Mouse (Mus musculus): ENCODE data around the gene Clic4.

Clic4 gene

DNA sequence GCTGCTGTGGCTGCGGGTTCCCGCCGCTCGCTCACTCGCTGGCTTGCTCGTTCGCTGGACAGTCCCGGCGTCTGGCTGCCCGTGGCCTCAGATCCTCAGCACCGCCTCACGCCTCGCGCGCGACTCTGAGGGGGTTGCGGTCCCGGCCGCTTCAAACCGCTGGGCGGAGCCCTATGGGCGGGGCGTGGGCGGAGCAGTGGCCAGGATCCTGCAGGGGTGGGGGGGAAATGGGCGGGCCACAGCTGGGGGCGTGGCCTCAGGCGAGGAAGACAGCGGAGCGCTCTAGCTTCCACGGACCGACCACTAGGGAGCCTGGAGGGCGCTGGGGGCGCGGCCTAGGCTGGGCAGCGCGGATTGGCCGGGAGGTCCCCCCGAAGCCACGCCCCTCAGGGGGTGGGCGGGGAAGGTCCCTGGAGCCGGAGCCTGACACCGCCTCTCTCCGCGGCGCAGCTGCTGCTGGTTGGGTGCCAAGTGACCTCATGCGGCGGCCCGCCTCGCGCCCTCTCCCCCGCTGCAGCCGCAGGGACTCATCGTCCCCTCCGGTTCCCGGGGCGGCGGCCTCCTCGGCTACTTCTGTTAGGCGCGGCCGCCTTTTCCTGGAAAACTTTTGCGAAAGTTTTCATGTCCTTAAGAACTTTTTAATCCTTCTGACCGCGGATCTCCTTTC lies at the start of gene Clic4:
Gene Clic4, minus strand, starts transcription at position 175 of the 667 bp plus-strand sequence.
- DNase-seq (ENCODE audit: low spot score), result peak; percentile 99

DNA sequence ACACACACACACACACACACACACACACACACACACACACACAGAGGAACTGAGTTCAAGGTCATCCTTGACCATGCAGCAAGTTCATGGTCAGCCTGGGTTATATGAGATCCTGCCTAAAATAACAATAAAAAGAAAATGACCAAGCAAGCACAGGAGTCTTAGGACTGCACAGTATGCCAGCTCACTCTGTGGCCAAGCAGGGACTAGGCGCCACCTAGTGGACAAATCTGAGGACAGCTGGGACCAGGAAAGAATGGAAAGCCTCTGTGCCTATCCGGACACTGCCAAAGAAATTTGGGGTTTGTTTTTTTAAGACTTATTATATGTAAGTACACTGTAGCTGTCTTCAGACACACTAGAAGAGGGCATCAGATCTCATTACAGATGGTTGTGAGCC lies 45.4 kb upstream of the Clic4 start:
- DNase-seq (ENCODE audit: low spot score), result peak; percentile 90

DNA sequence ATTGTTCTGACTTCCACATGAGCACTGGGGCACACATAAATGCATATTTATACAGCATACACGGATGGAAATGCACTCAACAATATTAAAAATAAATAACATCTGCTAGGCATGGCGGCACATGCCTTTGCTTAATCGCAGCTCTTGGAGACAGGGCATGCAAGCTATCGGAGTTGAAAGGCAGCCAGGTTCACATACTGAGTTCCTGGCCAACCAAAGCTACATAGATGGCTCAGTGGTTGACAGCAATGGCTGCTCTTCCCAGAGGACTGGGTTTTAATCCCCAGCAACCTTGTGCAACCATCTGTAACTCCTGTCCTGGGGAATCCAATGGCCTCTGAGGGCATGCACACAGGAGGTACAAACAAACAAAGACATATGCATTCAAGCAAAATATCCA lies 44.9 kb upstream of the Clic4 start:
- no peak for DNase-seq (ENCODE audit: low spot score)

DNA sequence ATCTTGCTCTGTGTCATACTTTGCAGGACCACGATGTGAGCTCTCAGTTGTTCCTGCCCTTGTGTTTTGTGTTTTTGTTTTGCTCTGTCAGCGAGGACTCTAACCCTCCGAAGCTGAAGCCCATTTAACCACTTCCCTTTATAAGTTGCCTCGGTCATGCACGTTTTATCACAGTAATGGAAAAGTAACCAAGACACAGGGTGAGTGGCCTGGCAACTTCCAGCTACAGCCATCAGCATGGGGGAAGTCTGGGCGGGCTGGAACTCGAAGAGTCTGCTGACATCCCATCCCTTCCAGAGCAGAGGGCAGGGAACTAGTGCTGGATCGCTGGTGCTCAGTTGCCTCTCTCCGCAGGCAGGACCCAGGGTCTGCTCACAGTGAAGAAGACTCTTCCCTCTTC lies 42.7 kb upstream of the Clic4 start:
- DNase-seq (ENCODE audit: low spot score), result no peak

DNA sequence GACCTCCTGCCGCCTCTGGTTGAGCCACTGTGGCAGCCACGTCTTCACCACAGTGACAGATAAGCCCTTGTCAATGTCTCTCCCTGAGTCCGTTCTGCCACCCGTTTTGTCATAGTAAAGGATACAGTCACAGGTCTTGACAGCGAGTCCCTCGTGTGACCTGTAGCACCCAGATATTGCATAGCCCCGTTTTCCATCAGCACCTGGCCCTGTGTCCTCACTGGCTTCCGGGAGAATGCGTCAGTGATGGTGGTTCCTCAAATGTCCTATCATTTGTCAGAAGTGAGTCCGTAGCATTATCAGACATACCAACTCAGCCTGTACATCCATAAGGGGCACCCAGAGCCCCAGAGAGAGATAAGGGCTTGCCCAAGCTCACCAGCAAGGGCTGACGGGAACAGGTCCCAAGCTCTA lies 41.8 kb upstream of the Clic4 start:
- no peak for DNase-seq (ENCODE audit: low spot score)

DNA sequence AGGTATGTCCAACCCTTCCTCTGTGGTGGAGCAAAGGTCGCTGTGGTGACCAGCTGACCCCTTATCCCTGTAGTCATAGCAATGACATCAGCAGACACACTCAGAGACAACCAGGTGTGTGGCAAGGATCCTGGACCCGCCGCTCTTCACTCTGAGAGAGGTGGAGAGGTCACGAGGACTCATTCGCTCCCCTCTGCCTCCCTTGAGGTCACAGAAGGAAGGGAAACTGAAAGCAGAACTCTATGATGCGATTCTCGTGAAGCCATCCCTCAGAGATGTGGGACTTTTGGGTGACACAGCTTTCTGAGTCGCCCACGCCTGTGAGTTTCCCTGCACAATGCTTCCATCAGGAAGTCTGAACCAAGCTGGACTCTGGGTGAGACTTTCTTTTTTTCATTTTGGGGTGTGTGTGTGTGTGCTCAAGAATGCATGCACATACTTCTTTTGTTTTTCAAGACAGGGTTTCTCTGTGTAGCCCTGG lies 41.2 kb upstream of the Clic4 start:
- DNase-seq (ENCODE audit: low spot score), result no peak

DNA sequence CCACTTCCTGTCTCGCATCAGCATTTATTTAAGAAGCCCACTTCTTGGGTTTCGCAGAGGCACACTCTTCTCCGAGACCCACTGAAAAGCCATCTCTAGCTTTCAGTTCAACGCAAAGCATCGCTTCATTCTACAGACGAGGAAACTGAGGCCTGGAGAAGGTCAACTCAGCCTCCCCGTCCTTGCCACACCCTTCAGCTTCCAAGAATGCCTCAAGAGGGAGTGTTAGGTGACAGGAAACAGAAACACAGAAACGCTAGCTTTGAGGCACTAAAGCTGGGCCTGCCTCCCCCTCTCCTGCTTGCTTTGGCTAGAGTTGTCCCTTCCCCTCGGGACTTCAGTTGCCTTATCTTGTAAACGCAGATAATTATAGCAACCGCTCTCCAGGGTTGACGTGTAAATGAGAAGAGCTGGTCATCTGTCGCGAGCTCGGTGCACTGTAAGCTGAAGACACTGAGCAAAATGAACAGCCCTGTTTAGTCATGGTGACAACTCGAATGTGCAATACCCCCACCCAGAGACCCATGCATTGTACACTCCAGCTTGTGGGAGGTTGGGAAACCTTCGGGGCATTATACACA lies 40.6 kb upstream of the Clic4 start:
- DNase-seq (ENCODE audit: low spot score), result no peak

DNA sequence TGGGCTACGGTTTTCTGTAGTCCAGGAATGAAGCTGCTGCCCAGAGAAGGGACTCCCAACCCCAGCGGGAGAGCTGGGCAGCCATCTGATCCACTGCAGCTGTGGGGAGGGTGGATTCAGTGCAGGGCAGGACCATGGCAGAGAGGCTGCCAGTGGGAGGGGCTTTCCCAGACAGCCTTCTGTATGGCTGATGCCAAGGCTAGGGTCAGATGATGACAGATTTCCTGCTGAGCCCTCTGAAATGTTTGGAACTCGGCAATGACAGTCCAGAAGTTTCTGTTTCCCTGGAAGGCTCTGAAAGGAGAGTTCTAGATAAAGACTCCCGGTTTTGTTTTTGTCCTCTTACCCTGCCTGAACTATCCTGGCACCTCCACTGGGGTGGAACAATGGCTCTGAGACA lies 40.1 kb upstream of the Clic4 start:
- no peak for DNase-seq (ENCODE audit: low spot score)

DNA sequence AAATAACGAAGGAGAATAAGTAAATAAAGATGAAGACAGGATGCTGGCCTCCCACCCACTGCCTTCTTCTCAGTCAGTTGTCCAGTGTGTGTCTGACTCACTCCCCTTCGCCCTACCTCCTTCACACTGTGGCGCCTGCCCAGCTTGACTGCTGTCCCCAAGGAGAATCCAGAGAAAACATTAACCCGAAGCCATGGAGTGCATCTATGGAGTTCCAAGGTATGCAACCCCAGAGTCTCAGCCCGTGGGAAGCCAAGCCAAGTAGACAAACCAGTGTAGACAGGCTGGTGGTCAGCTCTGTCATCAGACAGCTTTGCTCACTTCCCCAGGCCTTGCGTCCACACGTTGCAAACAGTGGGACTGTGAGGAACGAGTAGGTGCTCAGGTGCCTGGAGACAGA lies 37.8 kb upstream of the Clic4 start:
- no peak for DNase-seq (ENCODE audit: low spot score)

DNA sequence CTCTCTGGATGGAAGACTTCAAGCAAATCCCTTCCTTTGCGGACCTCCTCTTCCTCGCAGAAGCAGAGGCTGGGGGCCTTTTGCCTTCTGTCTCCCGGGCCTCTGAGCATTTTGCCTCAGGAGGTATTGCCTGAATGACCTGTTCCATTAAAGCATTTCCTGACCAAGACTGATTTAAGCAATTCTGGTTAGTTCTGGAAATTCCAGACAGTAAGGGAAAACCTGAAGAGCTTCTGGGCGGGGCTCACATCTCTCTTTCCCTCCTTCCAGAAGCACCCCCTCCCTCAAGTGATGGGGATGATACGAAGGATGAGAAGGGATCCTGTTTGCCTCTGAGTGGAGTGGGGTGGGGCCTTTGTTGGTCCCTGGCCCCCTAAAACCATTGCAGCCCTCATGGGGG lies 37.1 kb upstream of the Clic4 start:
- DNase-seq (ENCODE audit: low spot score), result no peak

DNA sequence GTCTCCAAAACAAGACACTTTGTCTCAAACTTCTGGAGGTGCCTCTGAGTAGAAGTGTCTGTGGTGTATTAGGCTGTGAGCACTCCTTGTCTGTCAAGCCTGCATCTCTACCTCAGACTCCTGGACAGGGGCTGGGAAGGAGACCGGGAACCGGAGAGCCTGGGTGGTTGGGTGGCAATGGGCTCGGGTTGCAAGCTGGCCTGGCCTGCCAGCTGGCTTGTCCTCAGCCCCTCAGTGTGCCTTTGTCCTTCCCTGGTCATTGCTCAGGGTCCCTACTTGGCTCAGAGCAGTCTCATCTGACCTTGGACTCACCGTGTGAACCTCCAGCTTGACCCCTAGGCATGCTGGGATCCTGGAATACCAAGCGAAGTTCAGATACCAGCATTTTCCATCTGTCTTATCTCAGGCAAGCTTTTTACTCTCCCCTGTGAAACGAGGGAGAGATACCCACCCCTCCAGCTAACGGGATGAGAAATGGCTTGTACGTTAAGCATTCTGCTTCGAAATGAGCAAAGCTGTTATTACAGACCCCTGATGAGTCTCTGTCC lies 36.6 kb upstream of the Clic4 start:
- no peak for DNase-seq (ENCODE audit: low spot score)

DNA sequence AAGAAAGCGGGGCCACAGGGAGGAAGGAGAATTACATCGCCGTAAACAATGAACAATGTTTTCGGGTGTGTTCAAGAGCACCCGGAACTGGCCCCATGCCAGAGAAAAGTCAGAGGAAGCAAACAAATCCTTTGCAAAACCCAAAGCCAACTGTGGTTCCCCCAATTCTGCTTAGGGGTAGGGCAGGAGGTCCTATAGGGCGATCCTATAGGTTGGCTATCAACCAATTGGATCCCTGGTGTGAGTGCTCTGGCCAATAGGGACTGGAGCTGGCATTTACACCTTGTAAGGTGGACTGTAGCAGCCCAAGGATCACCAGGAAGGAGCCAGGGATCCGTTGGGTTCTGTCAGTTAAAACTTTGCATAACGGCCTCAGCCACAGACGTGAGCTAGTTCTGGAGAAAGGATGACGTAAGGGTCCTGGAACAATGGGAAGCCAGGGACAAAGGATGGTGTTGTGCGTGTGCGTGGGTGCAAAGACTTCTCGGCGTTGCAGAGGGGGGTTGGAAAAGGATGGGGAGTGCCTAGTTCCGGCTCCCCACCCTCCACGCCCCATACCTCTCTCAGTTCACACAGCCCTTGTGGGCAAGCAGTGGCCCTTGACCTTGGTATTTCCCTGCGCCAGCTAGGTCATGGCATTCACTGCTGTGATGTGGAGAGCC lies 34.5 kb upstream of the Clic4 start:
- peak; percentile 13 for DNase-seq (ENCODE audit: low spot score)

DNA sequence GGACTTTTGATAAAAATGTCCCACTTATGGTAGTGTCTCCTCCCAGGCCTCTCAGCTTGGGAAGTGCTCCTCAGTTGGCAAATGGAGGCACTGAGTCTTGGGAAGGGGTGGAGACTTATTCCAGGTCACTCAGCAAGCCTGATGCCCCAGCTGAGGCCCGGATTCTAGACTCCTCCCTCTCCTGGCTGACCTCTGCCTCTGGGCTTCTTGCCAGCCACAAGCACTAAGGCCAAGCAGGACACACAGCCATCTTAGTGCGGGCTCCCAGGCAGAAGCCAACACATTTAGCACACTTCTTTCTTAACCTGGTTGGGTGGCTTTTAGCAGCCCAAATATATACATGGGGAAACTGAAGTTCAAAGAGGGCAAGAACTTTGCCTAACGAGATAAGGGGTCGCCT lies 33.9 kb upstream of the Clic4 start:
- DNase-seq (ENCODE audit: low spot score), result no peak

DNA sequence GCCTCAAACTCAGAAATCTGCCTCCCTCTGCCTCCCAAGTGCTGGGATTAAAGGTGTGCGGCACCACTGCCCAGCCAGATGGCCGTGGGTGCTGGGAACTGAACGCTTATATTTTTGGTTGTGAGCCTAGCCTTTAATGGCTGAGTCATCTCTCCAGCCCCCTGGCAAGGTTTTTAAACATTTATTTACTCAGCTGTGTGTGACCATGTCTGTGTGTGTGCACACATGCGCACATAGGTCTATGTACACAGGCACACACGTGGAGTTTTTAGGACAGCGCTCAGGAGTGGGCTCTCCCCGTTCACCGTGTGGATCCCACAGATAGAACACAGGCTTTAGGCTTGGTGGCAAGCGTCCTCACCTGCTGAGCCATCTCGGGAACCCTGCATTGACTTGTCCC lies 29.6 kb upstream of the Clic4 start:
- no peak for DNase-seq (ENCODE audit: low spot score)

DNA sequence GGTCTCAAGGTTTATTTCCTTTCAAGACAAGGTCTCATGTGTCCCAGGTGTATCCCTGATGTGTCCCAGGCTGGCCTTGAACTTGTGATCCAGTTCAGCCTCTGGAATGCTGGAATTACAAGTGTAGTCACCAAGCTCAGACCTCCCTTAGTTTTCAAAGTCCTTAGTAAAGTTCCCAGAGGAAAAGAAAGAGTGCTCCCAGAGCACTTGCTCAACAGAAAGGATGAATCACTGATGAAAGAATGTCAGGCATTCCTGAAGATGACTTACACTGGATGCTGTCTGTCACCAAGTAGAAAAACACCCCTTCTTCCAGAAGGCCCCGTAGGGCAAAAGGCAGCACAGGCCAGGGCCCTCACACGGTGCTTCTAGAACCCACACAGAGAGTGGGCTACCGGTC lies 28.6 kb upstream of the Clic4 start:
- no peak for DNase-seq (ENCODE audit: low spot score)

DNA sequence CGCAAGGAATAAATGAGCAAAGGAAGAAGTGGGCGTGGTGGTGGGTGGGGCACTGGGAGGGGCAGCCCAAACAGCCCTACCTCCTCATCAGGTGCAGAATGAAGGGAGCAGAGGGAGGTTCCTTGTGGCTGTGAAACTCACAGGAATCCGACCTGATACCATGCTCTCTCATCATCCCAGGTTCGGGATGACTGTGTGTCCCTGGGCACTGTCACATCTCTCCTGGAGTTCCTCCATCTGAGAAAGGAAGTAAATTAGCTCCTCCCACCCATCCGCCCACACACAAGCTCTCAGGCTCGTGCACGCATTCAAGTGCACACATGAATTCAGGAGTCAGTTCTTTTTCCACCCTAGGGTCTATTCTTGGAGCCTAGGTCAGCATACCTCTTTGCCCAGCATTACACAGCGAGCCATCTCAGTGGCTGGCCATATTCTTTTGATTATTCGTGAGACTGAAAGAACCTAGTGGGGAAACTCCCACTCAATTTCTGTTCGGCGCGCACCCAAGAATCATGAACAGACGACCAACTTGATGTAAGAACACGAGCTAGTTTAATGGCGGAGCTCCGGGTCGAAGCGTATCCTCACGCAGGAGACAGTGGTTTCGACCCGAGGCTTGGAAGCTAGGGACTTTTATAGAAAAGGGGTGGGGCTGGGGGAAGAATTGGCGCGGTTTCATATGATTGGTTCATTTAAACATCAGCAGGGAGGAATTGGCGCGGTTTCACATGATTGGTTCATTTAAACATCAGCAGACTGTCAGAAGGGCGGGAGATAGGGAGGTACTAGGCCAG lies 27.8 kb upstream of the Clic4 start:
- DNase-seq (ENCODE audit: low spot score), result no peak

DNA sequence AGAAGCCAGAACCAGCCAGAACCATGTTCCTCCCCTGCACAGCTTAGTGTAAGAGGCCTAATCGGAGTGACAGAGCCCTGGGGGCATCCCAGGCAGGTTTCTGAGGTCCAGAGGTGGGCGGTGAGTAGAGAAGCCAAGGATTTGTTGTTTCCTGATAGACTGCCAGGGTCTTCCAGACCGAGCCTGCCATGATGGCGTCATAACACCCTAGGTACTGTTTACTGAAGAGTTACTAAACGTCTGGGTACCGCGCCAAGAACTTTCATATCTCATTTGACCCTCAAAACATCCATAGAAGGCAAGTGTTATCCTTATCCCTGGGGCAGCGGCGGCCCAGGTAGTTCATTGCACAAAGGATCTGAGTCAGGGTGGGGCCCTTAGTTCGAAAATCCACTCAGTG lies 26.1 kb upstream of the Clic4 start:
- DNase-seq (ENCODE audit: low spot score), result no peak

DNA sequence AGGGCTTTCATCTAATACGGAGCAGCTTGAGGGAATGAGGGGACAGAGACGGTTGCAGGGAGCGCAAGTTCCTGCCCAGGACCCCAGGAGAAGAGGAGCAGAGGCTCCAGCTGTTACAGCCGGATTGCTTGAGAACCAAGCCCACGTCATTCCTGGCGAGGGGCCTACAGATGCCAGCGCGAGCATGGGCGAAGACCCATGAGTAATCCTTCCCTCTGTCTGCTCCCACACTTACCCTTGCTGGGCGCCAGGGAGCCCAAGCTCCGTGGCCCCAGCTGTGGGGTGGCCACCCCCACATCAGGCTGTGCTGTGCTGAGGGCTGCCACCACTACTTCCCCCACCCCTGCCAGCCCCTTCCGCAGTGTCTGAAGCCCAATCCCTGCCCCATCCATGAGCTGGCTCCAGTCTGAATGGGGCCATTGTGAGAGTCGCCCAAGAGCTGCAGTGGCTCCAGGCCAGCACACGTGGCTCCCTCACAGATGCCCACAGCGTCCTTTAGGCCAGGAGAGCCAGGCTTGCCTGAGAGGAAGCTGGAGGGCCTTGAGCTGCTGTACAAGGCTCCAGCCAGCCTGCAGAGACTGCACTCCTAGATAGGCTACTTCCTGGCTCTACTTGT lies 25.4 kb upstream of the Clic4 start:
- DNase-seq (ENCODE audit: low spot score), result no peak

DNA sequence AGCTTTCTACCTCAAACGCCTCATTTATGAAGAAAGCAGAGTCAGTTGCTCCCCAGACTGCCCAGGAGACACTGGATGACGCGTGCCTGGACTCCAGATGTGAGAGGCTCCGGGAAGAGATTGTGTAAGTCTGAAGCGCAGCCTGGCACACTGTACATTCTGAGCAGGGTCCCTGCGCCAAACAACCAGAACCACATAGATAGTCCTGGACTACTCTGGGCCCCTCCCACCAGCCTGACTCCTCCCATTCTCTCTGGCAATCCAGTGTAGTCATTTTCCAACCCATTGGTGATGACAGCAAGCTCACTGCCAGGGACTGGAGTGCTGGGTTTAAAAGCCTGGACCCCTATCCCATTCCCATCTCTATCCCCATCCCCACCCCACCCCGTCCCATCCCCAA lies 24.5 kb upstream of the Clic4 start:
- DNase-seq (ENCODE audit: low spot score), result no peak

DNA sequence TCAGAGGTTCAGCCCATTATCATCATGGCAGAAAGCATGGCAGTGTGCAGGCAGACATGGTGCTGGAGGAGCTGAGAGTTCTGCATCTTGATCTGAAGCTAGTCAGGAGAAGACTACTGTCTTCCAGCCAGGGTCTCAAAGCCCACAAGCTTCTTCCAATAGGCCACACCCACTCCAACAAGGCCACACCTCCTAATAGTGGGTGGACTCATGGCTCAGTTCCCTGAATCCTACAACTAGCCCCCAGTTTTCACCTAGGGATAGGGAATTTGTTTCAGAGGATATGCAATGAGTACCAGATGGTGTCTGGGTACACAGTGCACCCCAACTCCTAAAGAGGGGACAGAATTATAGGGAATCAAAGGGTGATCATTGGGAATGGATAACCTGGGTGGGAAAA lies 24.0 kb upstream of the Clic4 start:
- DNase-seq (ENCODE audit: low spot score), result no peak

DNA sequence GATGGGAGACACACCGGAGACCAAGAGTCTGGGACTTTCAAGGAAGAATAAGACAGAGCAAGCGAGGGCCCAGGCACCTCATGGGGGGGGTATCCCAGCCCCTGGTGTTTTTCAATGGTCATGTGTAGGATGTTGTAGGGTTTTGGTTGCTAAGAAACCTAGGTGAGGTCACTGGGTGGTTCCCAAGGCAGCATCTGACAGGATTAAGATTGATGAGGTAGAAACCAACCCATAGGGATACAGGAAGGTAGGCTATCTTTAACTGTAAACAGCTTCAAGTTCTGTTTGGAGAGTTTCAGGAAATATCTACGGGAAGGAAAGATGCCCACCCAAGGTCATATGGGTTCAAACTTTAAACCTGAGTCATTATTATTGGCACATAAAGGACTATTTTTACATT lies 21.2 kb upstream of the Clic4 start:
- DNase-seq (ENCODE audit: low spot score), result peak; percentile 23

DNA sequence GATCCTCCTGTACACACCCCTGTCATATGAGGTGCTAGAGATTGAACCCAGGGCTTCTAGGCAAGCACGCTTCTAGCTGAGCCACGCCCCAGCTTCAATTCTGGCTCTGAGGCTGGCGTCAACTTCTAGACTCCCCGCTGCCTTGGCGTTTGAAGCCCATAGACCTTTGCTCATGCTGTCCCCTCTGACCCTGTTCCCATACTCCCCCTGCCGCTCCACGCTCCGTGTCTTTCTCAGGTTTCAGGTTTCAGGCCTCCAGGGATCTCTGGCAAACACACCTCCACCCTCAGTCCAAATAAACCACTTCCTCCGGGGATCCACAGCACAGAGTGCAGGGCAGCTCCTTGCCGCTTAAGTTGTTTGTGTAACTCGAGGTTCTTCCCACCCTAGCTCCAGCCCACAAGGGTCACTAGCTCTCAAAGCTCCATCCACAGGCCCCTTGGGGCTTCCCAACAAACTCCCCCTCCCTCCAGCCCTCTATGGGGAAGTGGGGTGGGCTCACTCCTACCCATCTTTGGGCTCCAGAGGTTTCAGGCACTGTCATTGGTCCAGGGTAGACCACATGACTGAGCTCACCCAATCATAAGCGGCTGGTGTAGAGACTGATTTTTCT lies 20.0 kb upstream of the Clic4 start:
- peak; percentile 81 for DNase-seq (ENCODE audit: low spot score)

Measured in embryo, embryonic 10.5 days (tissue).